Mouse (Mus musculus) heart, postnatal 25 days (tissue): Measurements from ENCODE around the gene Chtop. TPM values are rescaled to one million over a fixed set of nuclear protein-coding genes. Genes with fewer than 3 reads are reported as not detected.

ENCODE experiments used
- DNase-seq: peaks from one replicate; pipeline ENCODE4 v3.0.0; 2022; ENCODE audit warnings: low spot score
- intact Hi-C: fragments of 180-260 bp; cut with DNase I; formaldehyde crosslinking; loops from one replicate; pipeline ENCODE4 v1.15.1; 2025
- total RNA-seq, 2 experiments: library from RNA; stranded (reverse); gene quantifications; 2 replicates each; pipeline ENCODE4 v1.2.3; 2021

The Chtop gene
- total RNA-seq, 2 experiments from 2014 or later, result 100 to 113 TPM

DNA sequence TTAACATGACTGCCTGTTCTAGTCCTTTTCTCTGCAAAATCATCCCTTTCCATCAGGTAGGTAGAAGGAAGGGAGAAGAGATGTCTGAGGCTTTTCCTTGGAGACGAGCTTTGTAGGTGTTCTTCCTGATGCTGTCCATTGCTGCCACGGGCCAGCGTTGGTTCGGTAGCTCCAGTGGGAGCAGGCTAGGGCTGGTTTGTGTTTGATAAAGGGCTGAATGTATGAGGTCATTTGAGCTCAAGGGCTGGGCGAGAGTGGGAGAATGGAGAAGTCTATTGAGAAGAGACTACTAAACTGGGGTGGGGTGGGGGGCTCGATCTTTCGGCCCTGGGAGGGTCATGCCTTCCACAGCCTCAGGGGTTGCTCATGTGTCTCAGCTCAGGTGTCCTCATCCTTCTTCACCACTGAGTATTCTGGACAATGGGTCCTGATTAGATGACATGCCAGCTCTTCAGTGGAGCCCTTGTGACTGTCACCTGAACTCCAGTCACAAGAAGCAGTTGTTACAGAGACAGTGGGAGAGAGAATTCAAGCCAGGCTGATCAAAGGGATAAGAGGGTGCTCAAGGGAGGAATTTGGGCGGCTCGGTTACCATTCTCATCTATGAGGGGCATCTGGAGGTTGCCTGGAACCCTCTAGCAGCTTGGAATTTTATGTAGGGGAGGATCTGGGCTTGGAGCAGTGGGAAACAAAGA lies 3.8 kb upstream of the Chtop start:
- intact Hi-C loops, result loop anchor here (5.0 kb wide), 1 partner anchor 99 kb away; the partner anchor contains the start of gene S100a6
- no peak for DNase-seq

- DNase-seq, result no peak
These were observed 3.0 kb upstream of the Chtop start for GRCm38 (mm10) chr3:90512276-90512675.

GRCm38 (mm10) chr3:90509747-90510123 lies 437 bp upstream of the Chtop start:
- intact Hi-C loops, result loop anchor here (5.0 kb wide), 1 partner anchor 103 kb away; the partner anchor contains the start of gene S100a6

More at GRCm38 (mm10) chr3:90512276-90512675, 3.0 kb upstream of the Chtop start:
- intact Hi-C loops, result loop anchor here (5.0 kb wide), 1 partner anchor 100 kb away; the partner anchor contains the start of gene S100a6

DNA sequence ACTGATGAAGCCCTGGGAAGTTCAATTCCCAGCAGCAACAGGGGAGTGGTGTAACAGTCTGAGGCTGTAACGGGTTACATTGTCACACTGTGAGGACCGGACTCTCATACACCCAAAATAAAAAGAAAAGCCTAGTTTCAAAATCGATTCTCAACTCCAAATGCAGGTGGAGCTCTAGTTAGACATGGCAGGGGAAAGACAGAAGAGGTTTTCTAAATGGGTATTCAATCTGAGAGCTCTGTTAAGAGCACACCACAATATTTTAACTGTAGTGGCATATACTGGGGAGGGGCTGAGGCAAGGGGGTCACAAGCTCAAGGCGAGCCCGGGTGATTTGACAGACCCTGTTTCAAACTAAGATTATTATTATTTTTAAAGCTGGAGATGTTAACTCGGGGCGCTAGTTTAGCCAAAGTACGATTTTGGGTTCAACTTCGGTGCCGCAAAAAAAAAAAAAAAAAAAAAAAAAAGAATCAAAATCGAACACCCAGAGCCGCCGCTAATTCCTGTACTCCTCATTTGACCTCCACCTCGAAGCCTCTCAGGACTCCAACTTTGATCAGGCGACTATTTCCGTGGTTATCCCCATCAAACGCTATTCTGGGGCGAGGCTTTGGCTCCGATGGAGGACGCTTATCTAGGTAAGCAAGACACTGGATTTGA lies 880 bp downstream of the Chtop start:
- intact Hi-C loops, result no loop called here
- no peak for DNase-seq

More at GRCm38 (mm10) chr3:90509747-90510123, 437 bp upstream of the Chtop start:
- DNase-seq, result no peak

DNA sequence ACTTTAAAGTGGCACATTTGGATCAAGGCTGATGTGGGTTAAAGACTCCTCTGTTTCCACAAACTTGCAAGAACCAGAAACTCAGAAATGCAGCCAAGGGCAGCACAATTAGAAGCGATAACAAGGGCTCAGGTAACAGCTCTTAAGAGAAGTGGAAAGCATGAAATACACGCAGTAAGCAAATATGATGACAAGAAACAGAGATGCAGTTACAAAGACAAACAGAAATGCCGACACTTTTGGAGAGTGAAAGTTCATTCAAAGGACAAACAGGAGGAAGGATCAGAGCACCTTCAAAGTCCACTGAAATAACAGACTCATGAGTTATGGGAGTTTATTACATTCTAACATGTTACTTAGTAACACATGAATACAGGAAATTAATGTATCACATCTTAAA lies 2.9 kb downstream of the Chtop start:
- intact Hi-C loops, result no loop called here
- no peak for DNase-seq

- intact Hi-C loops, result no loop called here
- DNase-seq, result no peak
These were observed 4.1 kb downstream of the Chtop start for GRCm38 (mm10) chr3:90505216-90505615.

DNA sequence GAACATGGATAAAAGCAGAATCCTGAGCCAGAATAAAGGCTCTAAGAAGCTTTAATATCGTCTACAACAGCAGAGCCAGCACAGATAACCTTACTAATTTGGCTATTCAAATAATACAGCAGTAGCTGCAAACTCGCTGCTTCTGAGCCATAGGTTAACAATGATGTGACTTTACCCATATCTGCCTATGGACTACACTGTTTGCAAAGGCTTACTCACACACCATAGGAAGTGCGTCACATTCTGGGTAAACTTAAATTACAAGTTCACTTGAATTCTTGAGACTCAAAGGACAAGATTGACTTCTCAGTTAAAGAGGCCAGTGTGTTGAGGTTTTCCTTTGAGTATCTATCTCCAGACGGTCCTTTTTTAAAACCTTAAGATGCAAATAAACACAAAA lies 5.9 kb downstream of the Chtop start:
- DNase-seq, result no peak
- intact Hi-C loops, result no loop called here

- no peak for DNase-seq
- intact Hi-C loops, result no loop called here
These were observed 11.7 kb downstream of the Chtop start for GRCm38 (mm10) chr3:90497597-90497996.

- DNase-seq, result no peak
- intact Hi-C loops, result no loop called here
These were observed 13.3 kb downstream of the Chtop start for GRCm38 (mm10) chr3:90495850-90496525.

GRCm38 (mm10) chr3:90493831-90494540 lies 15.3 kb downstream of the Chtop start:
- no peak for DNase-seq
- intact Hi-C loops, result loop anchor here (5.0 kb wide), 1 partner anchor 213 kb away; no protein-coding TSS in a partner anchor

DNA sequence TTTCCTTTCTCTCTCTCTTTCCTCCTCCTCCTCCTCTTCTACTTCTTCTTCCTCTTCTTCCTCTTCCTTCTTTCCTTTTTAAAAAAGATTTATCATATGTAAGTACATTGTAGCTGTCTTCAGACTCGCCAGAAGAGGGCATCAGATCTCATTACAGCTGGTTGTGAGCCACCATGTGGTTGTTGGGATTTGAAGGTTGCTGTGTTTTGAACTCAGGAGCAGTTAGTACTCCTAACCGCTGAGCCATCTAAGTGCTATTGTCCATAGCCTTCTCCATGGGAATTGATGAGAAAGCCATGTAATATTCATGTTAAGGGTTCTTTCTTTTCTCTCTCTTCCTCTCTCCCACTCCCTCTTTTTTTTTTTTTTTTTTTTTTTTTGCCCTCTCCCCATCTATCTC lies 17.9 kb downstream of the Chtop start:
- intact Hi-C loops, result loop anchor here (1.0 to 5.0 kb wide), 2 partner anchors 124 to 216 kb away; no protein-coding TSS in a partner anchor
- DNase-seq, result no peak

DNA sequence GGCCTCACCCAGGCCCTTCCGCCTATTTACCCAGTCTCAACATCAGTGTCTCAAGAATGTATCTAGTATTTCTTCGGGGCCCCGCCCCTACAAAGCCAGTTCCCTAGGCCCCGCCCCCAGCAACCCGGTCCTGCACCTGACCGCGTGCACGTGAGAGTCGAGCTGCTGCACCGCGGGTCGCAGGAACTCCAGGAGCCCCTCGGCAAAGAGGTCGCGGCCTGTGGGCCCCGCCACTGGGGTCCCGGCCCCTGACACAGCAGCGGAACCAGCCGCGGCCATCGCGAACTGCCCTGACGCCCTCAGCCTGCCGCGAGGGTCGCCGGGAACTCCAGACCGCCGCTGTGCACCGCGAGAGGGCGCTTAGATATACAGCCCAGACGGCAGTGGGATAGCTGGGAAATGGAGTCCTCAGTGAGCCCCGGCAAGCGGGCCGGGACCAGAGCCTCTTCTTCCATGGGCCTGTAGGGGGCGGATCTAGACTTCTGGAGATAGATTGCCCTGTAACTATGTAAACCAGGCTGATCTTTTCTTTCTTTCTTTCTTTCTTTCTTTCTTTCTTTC lies 18.5 kb downstream of the Chtop start, which contains the start of gene Snapin:
Gene Snapin, minus strand, starts transcription at position 338 of the 561 bp plus-strand sequence.
- intact Hi-C loops, result loop anchor here (1.0 to 5.0 kb wide), 3 partner anchors 14 to 217 kb away; partner anchors contain the start of gene Ilf2
- DNase-seq, result peak; percentile 91

DNA sequence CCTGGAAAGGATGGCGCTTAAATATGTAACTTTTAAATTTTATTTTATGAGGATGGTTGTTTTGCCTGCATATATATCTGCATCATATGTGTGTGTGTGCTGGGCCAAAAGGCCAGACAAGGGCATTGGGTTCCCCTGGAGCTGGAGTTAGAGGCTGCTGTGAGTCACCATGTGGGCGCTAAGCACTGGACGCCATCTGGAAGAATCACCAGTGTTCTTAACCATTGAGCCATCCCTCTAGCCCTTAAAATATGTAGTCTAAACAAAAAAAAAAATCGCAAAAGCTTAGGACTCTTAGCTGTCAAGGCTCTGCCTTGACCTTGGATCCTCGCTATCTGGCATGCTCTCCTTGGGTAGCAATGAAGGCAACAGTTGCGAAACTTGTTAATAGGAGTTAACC lies 20.7 kb downstream of the Chtop start:
- intact Hi-C loops, result loop anchor here (2.0 kb wide), 1 partner anchor 164 kb away; no protein-coding TSS in a partner anchor

DNA sequence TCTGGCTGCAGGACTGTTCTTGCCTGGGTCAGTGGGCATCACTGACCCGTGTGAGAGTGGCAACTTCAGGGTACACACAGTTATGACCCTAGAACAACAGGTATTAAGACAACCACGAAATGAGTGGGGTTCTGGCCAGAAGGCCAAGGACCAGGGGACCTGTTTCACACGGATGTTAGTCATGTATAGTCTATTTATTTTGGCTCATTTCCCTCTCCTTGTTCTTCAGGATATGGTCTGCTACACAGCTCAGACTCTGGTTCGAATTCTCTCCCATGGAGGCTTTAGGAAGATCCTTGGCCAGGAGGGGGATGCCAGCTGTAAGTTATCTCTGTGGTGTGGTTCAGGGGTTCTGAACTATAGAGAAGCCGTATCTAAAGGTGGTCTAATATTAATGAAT lies 22.3 kb downstream of the Chtop start:
- intact Hi-C loops, result no loop called here
- DNase-seq, result no peak

More for the DNA sequence above, 20.7 kb downstream of the Chtop start:
- no peak for DNase-seq

GRCm38 (mm10) chr3:90475831-90476611 lies 33.3 kb downstream of the Chtop start, which contains the start of gene Ilf2:
Ilf2 (plus strand) TSS chr3:90476126.
- DNase-seq, result peak; percentile 96
- intact Hi-C loops, result loop anchor here (1.0 kb wide), 1 partner anchor 14 kb away; no protein-coding TSS in a partner anchor

GRCm38 (mm10) chr3:90475151-90475830 lies 34.0 kb downstream of the Chtop start:
- intact Hi-C loops, result no loop called here
- no peak for DNase-seq

DNA sequence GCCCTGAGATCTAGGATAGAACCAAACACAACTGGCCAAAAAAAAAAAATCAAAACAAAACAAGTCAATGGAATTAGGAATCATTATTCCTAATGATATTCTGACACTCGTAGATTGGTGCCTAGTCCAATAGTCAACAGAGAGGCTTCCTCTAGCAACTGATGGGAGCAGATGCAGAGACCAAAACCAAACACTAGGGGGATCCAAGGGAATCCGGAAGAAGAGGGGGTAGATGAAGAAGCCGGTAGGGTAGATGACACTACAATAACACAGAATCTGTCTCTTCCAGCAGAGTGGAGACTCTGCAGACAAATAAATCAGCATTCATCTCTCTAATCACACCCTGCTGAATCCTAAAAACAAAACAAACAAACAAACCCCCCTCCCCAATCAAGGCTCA lies 37.1 kb downstream of the Chtop start:
- no peak for DNase-seq
- intact Hi-C loops, result no loop called here
